Mouse (Mus musculus) lung, adult 2 months (tissue): ENCODE data around the gene Eid2.

Experiments used
- CTCF ChIP-seq: fragments of 200-500 bp; IDR thresholded peaks from 2 replicates; pipeline ENCODE4 v1.5.1; 2011; ENCODE audit warnings: mild to moderate bottlenecking, low read length, control low read depth; ENCODE audit not compliant: insufficient read depth
- POLR2A ChIP-seq: fragments of 200-500 bp; IDR thresholded peaks from 2 replicates; pipeline ENCODE4 v1.6.1; 2011; ENCODE audit warnings: low read depth, mild to moderate bottlenecking, control low read depth, low read length, borderline replicate concordance; ENCODE audit errors: extremely low read depth

- TF ChIP-seq CTCF (no peak), POLR2A (no peak)
These were observed 34.1 kb downstream of the Eid2 start, which contains the start of gene Dll3 for GRCm38 (mm10) chr7:28301616-28302433.
